Mouse (Mus musculus) neural tube, embryonic 13.5 days (tissue): ENCODE results near the gene Iqschfp. TPM values are rescaled to one million over a fixed set of nuclear protein-coding genes. Genes with fewer than 3 reads are reported as not detected.

ENCODE experiments used
- ATAC-seq: fragments of 200-750 bp; cut with Nextera tagmentation; 2 replicates; pipeline ENCODE4 v1.8.0; 2017; ENCODE audit warnings: low read depth, mild to moderate bottlenecking, moderate TSS enrichment, moderate library complexity
- H3K27ac ChIP-seq: fragments of 300-500 bp; sonication (generic); replicated peaks from 2 replicates; pipeline ENCODE4 v1.5.1; 2015; ENCODE audit warnings: moderate library complexity, mild to moderate bottlenecking, inconsistent platforms
- H3K27me3 ChIP-seq: fragments of 300-500 bp; sonication (generic); 2 replicates; pipeline ENCODE4 v1.6.1; 2015; ENCODE audit warnings: mild to moderate bottlenecking, inconsistent platforms
- H3K36me3 ChIP-seq: fragments of 300-500 bp; sonication (generic); 2 replicates; pipeline ENCODE4 v1.6.1; 2015; ENCODE audit warnings: mild to moderate bottlenecking, inconsistent platforms
- H3K4me1 ChIP-seq: fragments of 300-500 bp; sonication (generic); replicated peaks from 2 replicates; pipeline ENCODE4 v1.6.1; 2015; ENCODE audit warnings: inconsistent platforms
- H3K4me2 ChIP-seq: fragments of 300-500 bp; sonication (generic); 2 replicates; pipeline ENCODE4 v1.6.1; 2015; ENCODE audit warnings: inconsistent platforms, mild to moderate bottlenecking, moderate library complexity
- H3K4me3 ChIP-seq: fragments of 300-500 bp; sonication (generic); 2 replicates; pipeline ENCODE4 v1.5.1; 2015; ENCODE audit warnings: mild to moderate bottlenecking, inconsistent platforms
- H3K9ac ChIP-seq: fragments of 300-500 bp; sonication (generic); 2 replicates; pipeline ENCODE4 v1.6.1; 2015; ENCODE audit warnings: moderate library complexity, mild to moderate bottlenecking, inconsistent platforms
- H3K9me3 ChIP-seq: fragments of 300-500 bp; sonication (generic); 2 replicates; pipeline ENCODE4 v1.6.1; 2016; ENCODE audit warnings: inconsistent platforms
- WGBS: fragments of 180-500 bp; shearing (Covaris S2); methylation state at CpG from one replicate; pipeline ENCODE4 v1.1.7; 2015; 5-methylcytosine and 5-hydroxymethylcytosine counted together
- polyA plus RNA-seq: library from polyadenylated mRNA; unstranded; fragments of >200 nt; fragmentation: Nextera tagmentation; extraction: Ambion mirVana; gene quantifications from 2 replicates; pipeline ENCODE4 v1.2.1, GENCODE M21; 2015

Iqschfp gene
- polyA plus RNA-seq, 1 experiment from 2014 or later = 4.1 TPM

- Histone ChIP-seq H3K36me3 (no peaks in the 10 kb centered on the region), H3K4me1 (peaks cover 32% of the 10 kb centered on the region), H3K4me2 (peak overlapping the region; percentile 95), H3K9me3 (no peaks in the 10 kb centered on the region), H3K27me3 (peaks cover 10% of the 10 kb centered on the region; the same call in 1 of the 2 replicates), H3K4me3 (peak overlapping the region; percentile 68; the same call in 1 of the 2 replicates), H3K27ac (peak overlapping the region; percentile 24; the same call in 1 of the 2 replicates), H3K9ac (no peak overlapping the region)
- no peak for ATAC-seq
- WGBS = 23% methylated on average over 3 of the region's 3 CpGs
Observed at GRCm38 (mm10) chr3:68492513-68492912, 600.5 kb downstream of the Iqschfp start.

- Histone ChIP-seq H3K36me3 (no peaks in the 10 kb centered on the region), H3K4me1 (peaks cover 37% of the 10 kb centered on the region), H3K4me3 (peak overlapping the region; percentile 68)
Observed at GRCm38 (mm10) chr3:68493170-68493585, 601.1 kb downstream of the Iqschfp start.

DNA sequence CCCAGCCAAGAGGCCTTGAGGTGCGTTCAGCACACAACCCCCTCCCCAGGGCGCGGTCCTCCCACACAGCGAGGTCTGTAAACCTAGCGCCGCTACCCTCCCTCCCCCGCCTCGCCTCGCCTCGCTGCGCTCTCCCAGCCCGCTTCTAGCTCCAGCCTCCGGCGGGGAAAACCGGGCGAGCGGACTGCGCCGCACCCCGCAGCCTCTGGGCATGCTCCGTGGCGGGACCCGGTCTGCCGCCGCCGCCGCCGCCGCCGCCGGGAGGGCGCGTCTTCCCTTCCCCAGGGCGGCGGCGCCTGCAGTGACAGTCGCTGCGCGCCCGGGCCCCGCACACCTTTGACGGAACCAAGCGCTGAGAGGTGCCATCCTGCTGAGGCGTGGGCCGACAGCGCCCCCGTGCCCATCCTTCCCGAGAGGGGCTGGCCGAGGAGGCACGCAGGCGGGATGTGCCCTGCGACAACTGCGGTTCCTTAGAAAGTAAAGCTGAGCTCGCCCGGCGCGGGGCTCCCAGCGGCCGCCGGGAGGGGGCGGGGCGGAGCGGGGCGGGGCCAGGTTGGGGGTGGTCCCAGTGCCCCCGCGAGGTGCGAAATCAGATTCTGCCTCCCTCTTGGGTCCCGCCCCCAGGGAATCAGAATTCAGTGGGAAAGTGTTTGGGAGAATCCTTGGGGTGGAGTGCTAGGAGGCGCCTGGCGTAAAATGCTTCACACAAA lies 601.7 kb downstream of the Iqschfp start:
- H3K27me3 ChIP-seq = peaks cover 10% of the 10 kb centered on the region; the same call in 1 of the 2 replicates
- H3K4me1 ChIP-seq = peaks cover 37% of the 10 kb centered on the region
- H3K4me2 ChIP-seq = peak overlapping the region; percentile 95
- H3K9ac ChIP-seq = peak overlapping the region; percentile 83
- no peaks in the 10 kb centered on the region for H3K9me3 ChIP-seq
- H3K4me3 ChIP-seq = peak overlapping the region; percentile 68
- peak overlapping the region; percentile 85 for H3K27ac ChIP-seq
- peak; percentile 81 for ATAC-seq
- no peaks in the 10 kb centered on the region for H3K36me3 ChIP-seq
- 2% methylated on average over 67 of the region's 70 CpGs for WGBS

More at GRCm38 (mm10) chr3:68493170-68493585, 601.1 kb downstream of the Iqschfp start:
- 2% methylated on average over 12 of the region's 12 CpGs for whole genome bisulfite sequencing
- Histone ChIP-seq H3K27ac (peak overlapping the region; percentile 85), H3K27me3 (peaks cover 10% of the 10 kb centered on the region; the same call in 1 of the 2 replicates), H3K9me3 (no peaks in the 10 kb centered on the region), H3K4me2 (peak overlapping the region; percentile 95), H3K9ac (peak overlapping the region; percentile 83)
- peak; percentile 1; the same call in 1 of the 2 replicates for ATAC-seq

GRCm38 (mm10) chr3:68494296-68495095 lies 602.5 kb downstream of the Iqschfp start:
- H3K27me3 ChIP-seq = peaks cover 10% of the 10 kb centered on the region; the same call in 1 of the 2 replicates
- peak; percentile 40 for ATAC-seq
- H3K36me3 ChIP-seq = no peaks in the 10 kb centered on the region
- peak overlapping the region; percentile 95 for H3K4me2 ChIP-seq
- H3K27ac ChIP-seq = peak overlapping the region; percentile 85
- WGBS = under 1% methylated on average over 68 of the region's 68 CpGs
- H3K4me1 ChIP-seq = peaks cover 37% of the 10 kb centered on the region
- H3K4me3 ChIP-seq = peak overlapping the region; percentile 68
- H3K9ac ChIP-seq = peak overlapping the region; percentile 83
- no peaks in the 10 kb centered on the region for H3K9me3 ChIP-seq

DNA sequence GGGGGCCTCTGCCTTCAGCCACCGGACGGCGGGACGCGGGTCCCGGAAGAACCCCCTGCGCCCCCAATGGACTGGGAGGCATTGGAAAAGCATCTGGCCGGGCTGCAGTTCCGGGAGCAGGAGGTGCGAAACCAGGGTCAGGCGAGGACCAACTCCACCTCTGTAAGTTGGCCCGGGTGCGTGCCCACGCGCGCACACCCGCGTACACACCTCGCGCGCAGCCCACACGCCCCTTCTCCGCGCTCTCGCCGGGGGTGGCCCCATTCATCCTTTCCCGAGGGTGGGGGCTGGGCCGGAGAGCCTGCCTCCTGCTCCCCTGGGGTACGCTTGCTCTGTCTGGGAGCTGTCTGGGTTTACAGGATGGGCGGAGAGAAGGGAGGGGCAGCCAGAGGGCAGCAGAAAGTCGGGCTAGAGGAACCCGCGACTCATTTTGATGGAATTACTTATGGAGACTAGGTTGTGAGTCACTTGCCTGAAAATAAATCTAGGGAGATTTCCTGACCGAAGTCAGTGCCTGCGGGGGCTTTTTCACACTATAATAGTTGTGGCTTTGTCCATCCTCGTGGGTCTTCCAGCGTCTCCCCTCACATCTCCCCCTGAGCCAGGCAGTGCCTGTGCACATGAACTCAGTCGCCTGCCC lies 603.2 kb downstream of the Iqschfp start:
- Histone ChIP-seq H3K27me3 (peaks cover 10% of the 10 kb centered on the region; the same call in 1 of the 2 replicates), H3K27ac (peak overlapping the region; percentile 85), H3K4me3 (peak overlapping the region; percentile 68), H3K36me3 (no peaks in the 10 kb centered on the region), H3K9me3 (no peaks in the 10 kb centered on the region), H3K4me1 (peaks cover 37% of the 10 kb centered on the region), H3K9ac (peak overlapping the region; percentile 83), H3K4me2 (peak overlapping the region; percentile 95)
- WGBS = under 1% methylated on average over 38 of the region's 38 CpGs
- ATAC-seq = peak; percentile 70

DNA sequence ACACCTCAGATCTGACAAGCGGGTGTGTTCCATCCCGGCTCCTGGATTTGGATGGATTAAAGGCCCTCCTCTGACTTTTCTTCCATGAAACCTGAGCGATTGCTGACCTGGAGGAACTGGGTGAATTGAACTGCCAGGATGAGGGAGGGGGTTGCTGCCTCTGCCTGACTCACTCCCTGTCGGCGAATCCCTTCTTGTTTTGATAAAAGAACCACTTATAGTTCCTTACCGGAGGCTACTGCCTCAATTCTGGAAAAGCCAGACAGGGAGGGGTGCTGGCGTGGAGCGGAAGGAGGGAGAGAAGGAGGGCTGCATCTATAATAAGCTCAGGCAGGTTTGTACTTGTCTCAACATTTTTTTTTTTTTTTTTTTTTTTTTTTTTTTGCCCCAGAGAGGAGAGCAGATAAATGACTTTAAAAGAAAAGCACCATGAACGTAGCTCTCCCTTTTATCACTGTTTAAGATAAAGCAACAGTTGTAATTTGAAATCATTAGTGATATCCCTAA lies 603.8 kb downstream of the Iqschfp start:
- 3% methylated on average over 9 of the region's 9 CpGs for WGBS
- H3K9me3 ChIP-seq = no peaks in the 10 kb centered on the region

GRCm38 (mm10) chr3:68496513-68496912 lies 604.5 kb downstream of the Iqschfp start:
- H3K9me3 ChIP-seq = no peaks in the 10 kb centered on the region
- ATAC-seq = no peak
- H3K4me2 ChIP-seq = peak overlapping the region; percentile 95
- WGBS = 57% methylated on average over 6 of the region's 6 CpGs
- H3K27me3 ChIP-seq = peaks cover 8% of the 10 kb centered on the region; the same call in 1 of the 2 replicates
- H3K4me1 ChIP-seq = peaks cover 49% of the 10 kb centered on the region
- peak overlapping the region; percentile 68 for H3K4me3 ChIP-seq
- no peaks in the 10 kb centered on the region for H3K36me3 ChIP-seq
- H3K27ac ChIP-seq = no peak overlapping the region
- peak overlapping the region; percentile 83 for H3K9ac ChIP-seq

More for the DNA sequence above, 603.8 kb downstream of the Iqschfp start:
- Histone ChIP-seq H3K9ac (peak overlapping the region; percentile 83), H3K4me1 (peaks cover 43% of the 10 kb centered on the region), H3K4me2 (peak overlapping the region; percentile 95), H3K27me3 (peaks cover 10% of the 10 kb centered on the region; the same call in 1 of the 2 replicates), H3K36me3 (no peaks in the 10 kb centered on the region), H3K27ac (peak overlapping the region; percentile 85), H3K4me3 (peak overlapping the region; percentile 68)
- no peak for ATAC-seq

- H3K9ac ChIP-seq = no peak overlapping the region
- H3K4me2 ChIP-seq = no peak overlapping the region
- no peaks in the 10 kb centered on the region for H3K27me3 ChIP-seq
- no peaks in the 10 kb centered on the region for H3K9me3 ChIP-seq
- 95% methylated on average over 6 of the region's 6 CpGs for WGBS
- ATAC-seq = no peak
- H3K27ac ChIP-seq = no peak overlapping the region
- H3K36me3 ChIP-seq = no peaks in the 10 kb centered on the region
- peaks cover 41% of the 10 kb centered on the region for H3K4me1 ChIP-seq
- H3K4me3 ChIP-seq = no peak overlapping the region
Observed at GRCm38 (mm10) chr3:68499532-68500152, 607.6 kb downstream of the Iqschfp start.

DNA sequence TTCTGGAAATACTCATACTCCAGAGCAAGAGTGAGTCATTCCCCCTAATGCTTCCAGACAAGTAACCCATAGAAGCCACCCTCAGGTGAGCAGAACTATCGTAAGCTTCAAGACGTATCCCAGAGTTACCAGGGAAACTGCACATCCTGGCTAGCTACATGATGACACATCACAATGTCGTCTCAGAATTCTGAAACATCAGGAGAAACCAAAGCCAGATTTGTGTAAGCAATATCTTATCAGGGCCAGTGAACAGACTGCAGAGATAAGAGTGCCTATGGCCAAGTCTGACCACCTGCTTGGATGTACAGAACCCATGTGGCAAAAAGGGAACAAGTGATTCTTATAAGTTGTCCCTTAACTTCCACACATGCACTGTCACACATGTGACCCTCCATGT lies 612.8 kb downstream of the Iqschfp start:
- Histone ChIP-seq H3K4me3 (no peak overlapping the region), H3K27ac (no peak overlapping the region), H3K9ac (no peak overlapping the region), H3K9me3 (no peaks in the 10 kb centered on the region), H3K27me3 (no peaks in the 10 kb centered on the region), H3K36me3 (no peaks in the 10 kb centered on the region), H3K4me1 (peaks cover 34% of the 10 kb centered on the region), H3K4me2 (no peak overlapping the region)
- 93% methylated on average over 3 of the region's 3 CpGs for WGBS
- no peak for ATAC-seq

GRCm38 (mm10) chr3:68506769-68507318 lies 614.8 kb downstream of the Iqschfp start:
- no peak overlapping the region for H3K9ac ChIP-seq
- no peak overlapping the region for H3K4me2 ChIP-seq
- 77% methylated on average over 7 of the region's 7 CpGs for WGBS
- H3K27me3 ChIP-seq = no peaks in the 10 kb centered on the region
- no peak overlapping the region for H3K4me3 ChIP-seq
- H3K36me3 ChIP-seq = no peaks in the 10 kb centered on the region
- no peak overlapping the region for H3K27ac ChIP-seq
- H3K9me3 ChIP-seq = no peaks in the 10 kb centered on the region
- no peak for ATAC-seq
- H3K4me1 ChIP-seq = peaks cover 22% of the 10 kb centered on the region

GRCm38 (mm10) chr3:68508629-68509028 lies 616.6 kb downstream of the Iqschfp start:
- Histone ChIP-seq H3K9ac (no peak overlapping the region), H3K27me3 (no peaks in the 10 kb centered on the region), H3K4me2 (no peak overlapping the region), H3K4me1 (peaks cover 37% of the 10 kb centered on the region), H3K27ac (peak overlapping the region; percentile 49; the same call in 1 of the 2 replicates), H3K9me3 (no peaks in the 10 kb centered on the region), H3K4me3 (no peak overlapping the region), H3K36me3 (no peaks in the 10 kb centered on the region)
- WGBS = 44% methylated on average over 6 of the region's 6 CpGs
- ATAC-seq = no peak
